Mouse (Mus musculus): ENCODE results near the gene Tbata. TPM values are rescaled to one million over a fixed set of nuclear protein-coding genes. Genes with fewer than 3 reads are reported as not detected.
A peak's percentile ranks its signal among the peaks of the same experiment; 100 is the strongest.

Gene Tbata
- total RNA-seq, 1 experiment: not detected

GRCm38 (mm10) chr10:61147157-61148040 lies 24.4 kb upstream of the Tbata start, which contains the start of gene Sgpl1:
Gene Sgpl1 (minus strand): TSS chr10:61147703.
- H3K4me1 ChIP-seq (ENCODE audit: control insufficient read depth in 2 of 2, insufficient read depth in 2 of 2, low read length in 2 of 2, poor library complexity in 1 of 2): no peaks in the 10 kb centered on the region; a peak in 1 of 4 replicates
- H3K27ac ChIP-seq (ENCODE audit: insufficient read depth, low read depth, low read length, poor library complexity, severe bottlenecking): peak within 1 kb of the TSS; percentile 89
- TF ChIP-seq HCFC1 (IDR thresholded peaks at IDR 0.05; ENCODE audit: borderline replicate concordance, insufficient read depth, low read length): peak; percentile 50; the same call in 1 of the 2 replicates
- no peak for TF ChIP-seq ZC3H11A (IDR thresholded peaks at IDR 0.05; ENCODE audit: borderline replicate concordance, low read depth, low read length)
- TF ChIP-seq CHD2 (IDR thresholded peaks at IDR 0.05; ENCODE audit: low read depth, low read length): peak; percentile 52; the same call in 1 of the 2 replicates
- in situ Hi-C loops (cut with MboI; ENCODE audit: low sequenced_read_pairs in 2 of 2, unreplicated experiment in 2 of 2): loop anchor here in 1 of 2 experiments (10.0 kb wide), 1 partner anchor 323 kb away; no protein-coding TSS in a partner anchor
- peak within 1 kb of the TSS; percentile 83 for H3K9ac ChIP-seq (ENCODE audit: insufficient read depth, low read depth, low read length, poor library complexity, severe bottlenecking)
- H3K36me3 ChIP-seq (ENCODE audit: control insufficient read depth, insufficient read depth, low read length, poor library complexity, severe bottlenecking): no peaks in the 10 kb centered on the region
- peak within 1 kb of the TSS; percentile 85 to 86 for H3K4me3 ChIP-seq (ENCODE audit: insufficient read depth in 1 of 2, low read depth in 1 of 2, low read length in 2 of 2, poor library complexity in 1 of 2, severe bottlenecking in 1 of 2)
- no peaks in the 10 kb centered on the region for H3K9me3 ChIP-seq (ENCODE audit: control insufficient read depth, insufficient read depth, low read depth, low read length)
- peak; percentile 81 for DNase-seq (ENCODE audit: low read depth, low spot score)

DNA sequence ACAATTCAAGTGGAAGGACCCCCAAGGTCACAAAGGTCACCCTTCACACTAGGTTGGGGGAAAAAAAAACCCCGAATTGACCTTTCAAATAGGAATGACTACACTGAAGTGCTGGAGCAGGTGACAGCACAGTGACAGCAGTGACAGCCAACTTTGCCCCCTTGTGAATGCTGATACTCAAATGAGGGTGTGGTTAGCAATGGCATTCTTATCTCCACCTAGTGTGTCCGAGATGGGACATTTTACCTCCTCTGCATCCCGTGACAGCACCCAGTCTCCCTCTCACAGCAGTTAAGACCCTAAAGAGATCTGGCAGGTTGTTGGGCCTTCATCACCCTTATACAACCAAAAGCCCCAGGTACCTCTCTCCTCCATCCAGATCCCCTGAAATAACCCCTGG lies 22.3 kb upstream of the Tbata start:
- TF ChIP-seq HCFC1 (IDR thresholded peaks at IDR 0.05; ENCODE audit: borderline replicate concordance, insufficient read depth, low read length) (no peak), ZC3H11A (IDR thresholded peaks at IDR 0.05; ENCODE audit: borderline replicate concordance, low read depth, low read length) (no peak), CHD2 (IDR thresholded peaks at IDR 0.05; ENCODE audit: low read depth, low read length) (no peak), MAFK (IDR thresholded peaks at IDR 0.05; ENCODE audit: insufficient read depth, low read depth, low read length) (no peak), ZNF384 (IDR thresholded peaks at IDR 0.05; ENCODE audit: low read depth, low read length) (no peak)
- no peak for DNase-seq (ENCODE audit: low read depth, low spot score)
- in situ Hi-C loops (cut with MboI; ENCODE audit: low sequenced_read_pairs in 2 of 2, unreplicated experiment in 2 of 2): loop anchor here in 1 of 2 experiments (10.0 kb wide), 1 partner anchor 325 kb away; no protein-coding TSS in a partner anchor
- Histone ChIP-seq H3K9ac (ENCODE audit: insufficient read depth, low read depth, low read length, poor library complexity, severe bottlenecking) (no peak overlapping the region), H3K36me3 (ENCODE audit: control insufficient read depth, insufficient read depth, low read length, poor library complexity, severe bottlenecking) (no peaks in the 10 kb centered on the region), H3K4me3 (ENCODE audit: insufficient read depth in 1 of 2, low read depth in 1 of 2, low read length in 2 of 2, poor library complexity in 1 of 2, severe bottlenecking in 1 of 2) (no peak overlapping the region), H3K4me1 (ENCODE audit: control insufficient read depth in 2 of 2, insufficient read depth in 2 of 2, low read length in 2 of 2, poor library complexity in 1 of 2) (no peaks in the 10 kb centered on the region; a peak in 1 of 4 replicates), H3K9me3 (ENCODE audit: control insufficient read depth, insufficient read depth, low read depth, low read length) (no peaks in the 10 kb centered on the region), H3K27ac (ENCODE audit: insufficient read depth, low read depth, low read length, poor library complexity, severe bottlenecking) (no peak overlapping the region)

DNA sequence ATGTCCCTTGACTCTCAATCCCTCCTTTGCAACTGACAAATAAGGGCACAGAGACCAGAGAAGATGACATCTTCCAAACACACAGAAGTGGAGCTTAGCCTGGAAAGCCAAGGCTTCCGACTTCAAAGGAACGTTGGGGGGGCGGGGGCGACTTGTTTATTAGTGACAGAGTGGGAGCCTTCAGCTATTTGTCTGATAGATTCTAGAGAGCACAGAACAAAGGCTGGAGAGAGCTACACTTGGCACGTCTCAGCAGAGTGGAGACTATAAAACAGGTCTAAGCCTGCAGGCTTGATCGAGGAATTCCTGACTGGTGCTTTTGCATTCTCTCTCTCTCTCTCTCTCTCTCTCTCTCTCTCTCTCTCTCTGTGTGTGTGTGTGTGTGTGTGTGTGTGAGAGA lies 21.1 kb upstream of the Tbata start:
- Histone ChIP-seq H3K4me3 (ENCODE audit: insufficient read depth in 1 of 2, low read depth in 1 of 2, low read length in 2 of 2, poor library complexity in 1 of 2, severe bottlenecking in 1 of 2) (no peak overlapping the region), H3K27ac (ENCODE audit: insufficient read depth, low read depth, low read length, poor library complexity, severe bottlenecking) (no peak overlapping the region), H3K9ac (ENCODE audit: insufficient read depth, low read depth, low read length, poor library complexity, severe bottlenecking) (no peak overlapping the region), H3K4me1 (ENCODE audit: control insufficient read depth in 2 of 2, insufficient read depth in 2 of 2, low read length in 2 of 2, poor library complexity in 1 of 2) (no peaks in the 10 kb centered on the region), H3K36me3 (ENCODE audit: control insufficient read depth, insufficient read depth, low read length, poor library complexity, severe bottlenecking) (no peaks in the 10 kb centered on the region), H3K9me3 (ENCODE audit: control insufficient read depth, insufficient read depth, low read depth, low read length) (no peaks in the 10 kb centered on the region)
- in situ Hi-C loops (cut with MboI; ENCODE audit: low sequenced_read_pairs in 2 of 2, unreplicated experiment in 2 of 2): no loop called here
- DNase-seq (ENCODE audit: low read depth, low spot score): no peak
- TF ChIP-seq ZNF384 (IDR thresholded peaks at IDR 0.05; ENCODE audit: low read depth, low read length) (no peak), CHD2 (IDR thresholded peaks at IDR 0.05; ENCODE audit: low read depth, low read length) (no peak), MAFK (IDR thresholded peaks at IDR 0.05; ENCODE audit: insufficient read depth, low read depth, low read length) (no peak), HCFC1 (IDR thresholded peaks at IDR 0.05; ENCODE audit: borderline replicate concordance, insufficient read depth, low read length) (no peak), ZC3H11A (IDR thresholded peaks at IDR 0.05; ENCODE audit: borderline replicate concordance, low read depth, low read length) (no peak)

DNA sequence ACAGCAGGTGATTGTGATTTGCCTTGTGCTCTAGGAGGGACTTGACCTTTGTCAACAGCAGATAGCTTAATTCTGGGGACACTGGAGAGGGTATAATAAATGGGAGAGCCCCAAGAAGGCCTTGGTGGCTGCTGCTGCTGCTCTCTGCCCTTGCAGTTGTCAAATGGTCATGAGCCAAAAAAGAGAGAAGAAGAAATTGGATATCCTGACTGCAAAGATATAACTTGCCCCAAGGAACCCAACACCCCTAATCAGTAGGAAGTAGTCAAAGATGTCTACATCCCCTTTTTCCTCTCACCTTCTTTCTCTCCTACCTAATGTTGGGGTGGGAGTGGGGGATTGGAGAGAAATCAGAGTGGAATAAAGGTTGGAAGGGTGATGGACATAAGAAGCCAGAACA lies 19.6 kb upstream of the Tbata start:
- Histone ChIP-seq H3K4me1 (ENCODE audit: control insufficient read depth in 2 of 2, insufficient read depth in 2 of 2, low read length in 2 of 2, poor library complexity in 1 of 2) (no peaks in the 10 kb centered on the region), H3K9me3 (ENCODE audit: control insufficient read depth, insufficient read depth, low read depth, low read length) (no peaks in the 10 kb centered on the region), H3K27ac (ENCODE audit: insufficient read depth, low read depth, low read length, poor library complexity, severe bottlenecking) (no peak overlapping the region), H3K4me3 (ENCODE audit: insufficient read depth in 1 of 2, low read depth in 1 of 2, low read length in 2 of 2, poor library complexity in 1 of 2, severe bottlenecking in 1 of 2) (no peak overlapping the region), H3K9ac (ENCODE audit: insufficient read depth, low read depth, low read length, poor library complexity, severe bottlenecking) (no peak overlapping the region), H3K36me3 (ENCODE audit: control insufficient read depth, insufficient read depth, low read length, poor library complexity, severe bottlenecking) (no peaks in the 10 kb centered on the region)
- in situ Hi-C loops (cut with MboI; ENCODE audit: low sequenced_read_pairs in 2 of 2, unreplicated experiment in 2 of 2): no loop called here
- TF ChIP-seq MAFK (IDR thresholded peaks at IDR 0.05; ENCODE audit: insufficient read depth, low read depth, low read length) (no peak), ZNF384 (IDR thresholded peaks at IDR 0.05; ENCODE audit: low read depth, low read length) (no peak), HCFC1 (IDR thresholded peaks at IDR 0.05; ENCODE audit: borderline replicate concordance, insufficient read depth, low read length) (no peak), CHD2 (IDR thresholded peaks at IDR 0.05; ENCODE audit: low read depth, low read length) (no peak), ZC3H11A (IDR thresholded peaks at IDR 0.05; ENCODE audit: borderline replicate concordance, low read depth, low read length) (no peak)
- no peak for DNase-seq (ENCODE audit: low read depth, low spot score)
